Mouse (Mus musculus): ENCODE results near the gene Dusp15.
A peak's percentile ranks its signal among the peaks of the same experiment; 100 is the strongest.

DNA sequence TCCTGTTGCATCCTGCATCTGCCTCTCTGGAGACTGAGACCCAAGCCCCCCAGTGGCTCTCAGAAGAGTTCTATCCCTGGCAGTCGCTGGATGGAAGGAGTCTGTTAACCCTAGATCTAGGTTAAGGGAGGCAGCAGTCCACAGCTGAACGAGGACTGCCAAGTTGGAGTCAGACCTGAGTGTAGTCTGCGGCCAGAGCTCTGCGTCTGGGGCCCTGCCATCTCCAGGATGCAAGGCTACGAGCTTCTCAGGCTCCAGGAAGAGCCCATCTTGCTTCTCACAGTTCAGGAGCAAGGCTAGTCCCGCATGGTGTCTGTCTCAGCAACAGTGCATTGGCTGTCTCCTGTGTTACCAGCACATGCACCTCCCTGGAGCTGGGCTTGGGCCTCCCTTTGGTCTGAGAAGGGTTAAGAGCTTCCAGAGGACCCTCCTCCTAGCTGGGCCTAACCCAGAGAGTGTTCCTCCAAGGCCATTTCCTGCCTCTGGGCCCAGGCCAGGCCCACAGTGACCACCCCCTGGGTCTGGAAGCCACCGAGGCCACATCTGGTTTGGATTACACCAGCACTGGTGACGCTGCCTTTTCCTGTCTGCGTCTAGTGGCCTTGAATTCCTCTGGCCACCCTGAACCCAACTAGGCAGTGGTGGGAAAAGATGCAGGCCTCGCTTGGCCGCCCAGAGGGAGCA is 26.2 kb downstream of the Dusp15 start:
- TF ChIP-seq GATA1 (IDR thresholded peaks at IDR 0.05; ENCODE audit: borderline replicate concordance, low read length): no peak
- TF ChIP-seq FLI1 (IDR thresholded peaks at IDR 0.05; ENCODE audit: low read length): peak; percentile 50; the same call in 1 of the 2 replicates
